In the genomic region with DNA sequence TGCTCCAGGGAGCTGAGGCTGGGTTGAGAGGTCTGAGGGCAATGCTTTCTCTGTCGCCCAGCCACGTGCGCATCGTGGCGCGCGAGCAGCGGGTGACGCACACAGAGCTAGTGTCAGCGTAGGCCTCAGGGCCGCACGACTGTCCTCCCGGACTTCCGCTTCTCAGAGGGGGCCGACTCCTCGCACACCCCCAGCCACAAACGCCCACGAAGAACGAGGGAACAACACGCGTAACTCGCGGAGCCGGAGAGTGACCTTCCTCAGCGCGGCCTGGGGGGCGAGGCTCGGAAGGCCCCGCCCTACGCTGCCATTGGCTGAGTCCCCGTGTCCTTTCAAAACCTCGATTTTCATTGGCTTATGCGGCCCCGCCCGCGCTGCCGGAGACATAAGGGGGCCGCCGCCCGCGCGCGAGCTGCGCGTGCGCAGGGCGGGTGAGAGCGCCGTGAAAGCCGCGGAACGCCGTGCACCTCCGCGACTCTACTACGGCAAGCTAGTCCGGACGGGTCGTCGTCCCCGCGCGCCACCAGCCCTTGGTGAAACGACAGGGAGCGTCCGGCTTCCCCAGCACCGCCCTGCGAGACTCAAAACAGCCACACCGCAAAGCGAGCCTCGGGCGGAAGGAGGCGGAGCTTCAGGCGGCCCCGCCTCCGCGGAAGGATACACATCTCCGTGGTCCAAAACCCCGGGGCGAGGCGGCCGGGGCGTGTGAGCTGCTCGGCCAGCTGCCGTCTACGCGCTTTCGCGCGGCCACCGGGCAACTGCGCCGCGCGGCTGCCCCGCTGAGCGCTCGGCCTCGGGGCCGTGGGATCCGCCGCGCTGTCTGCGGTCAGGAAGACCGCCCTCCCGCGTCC, we compare ENCODE assay signal across 8 mouse cellular contexts. TPM values are rescaled to one million over a fixed set of nuclear protein-coding genes. Genes with fewer than 3 reads are reported as not detected.
DNase-seq lines count a peak whose midpoint lies in the region; ATAC-seq lines count a peak whose summit lies in the region.

Pim3 (plus strand) TSS at position 415 of the 851 bp plus-strand sequence.

- WGBS in heart, embryonic 14.5 days, result under 1% methylated on average over 98 of the region's 107 CpGs
- WGBS in liver, embryonic 13.5 days (ENCODE audit: insufficient replicate concordance), result under 1% methylated on average over 107 of the region's 107 CpGs
- under 1% methylated on average over 107 of the region's 107 CpGs for WGBS in stomach, embryonic 16.5 days

- no peaks in the 10 kb centered on the region for H3K9me3 ChIP-seq in heart, embryonic 14.5 days (ENCODE audit: control insufficient read depth, low read length)
- H3K9me3 ChIP-seq in liver, embryonic 13.5 days (replicated peaks), result no peaks in the 10 kb centered on the region
- H3K9me3 ChIP-seq in stomach, embryonic 16.5 days (replicated peaks; ENCODE audit: control insufficient read depth, low read length), result no peaks in the 10 kb centered on the region

- H3K27ac ChIP-seq in brown adipose tissue, adult 24 weeks (replicated peaks; ENCODE audit: low read depth, low read length), result peak within 1 kb of the TSS; percentile 91
- H3K27ac ChIP-seq in heart, embryonic 14.5 days (replicated peaks in 1 of 2; ENCODE audit: control insufficient read depth in 1 of 2, insufficient read depth in 1 of 2, low read depth in 2 of 2, low read length in 2 of 2), result peak within 1 kb of the TSS; percentile 94 to 98
- peak within 1 kb of the TSS; percentile 85 for H3K27ac ChIP-seq in liver, embryonic 13.5 days
- H3K27ac ChIP-seq in stomach, embryonic 16.5 days (ENCODE audit: low read length), result peak within 1 kb of the TSS; percentile 98

- H3K27me3 ChIP-seq in heart, embryonic 14.5 days (ENCODE audit: control insufficient read depth, insufficient read depth, low read length), result no peaks in the 10 kb centered on the region
- H3K27me3 ChIP-seq in liver, embryonic 13.5 days, result no peaks in the 10 kb centered on the region
- H3K27me3 ChIP-seq in stomach, embryonic 16.5 days (ENCODE audit: control insufficient read depth, insufficient read depth, low read length), result no peaks in the 10 kb centered on the region

- ATAC-seq in heart, embryonic 14.5 days (ENCODE audit: insufficient number of reproducible peaks, insufficient read depth, low FRiP score, low read depth), result peak; percentile 80
- ATAC-seq in liver, embryonic 13.5 days (ENCODE audit: low read depth), result peak; percentile 85
- peak; percentile 88 for ATAC-seq in stomach, embryonic 16.5 days (ENCODE audit: insufficient read depth, low FRiP score)

- peaks cover 37% of the 10 kb centered on the region for H3K4me1 ChIP-seq in brown adipose tissue, adult 24 weeks (ENCODE audit: control insufficient read depth, insufficient read depth, insufficient read length, low read length)
- H3K4me1 ChIP-seq in heart, embryonic 14.5 days (ENCODE audit: control insufficient read depth in 2 of 2, insufficient read depth in 2 of 2, low read length in 2 of 2), result peaks cover 35 to 37% of the 10 kb centered on the region in 2 experiments
- peaks cover 57% of the 10 kb centered on the region for H3K4me1 ChIP-seq in liver, embryonic 13.5 days (replicated peaks)
- H3K4me1 ChIP-seq in stomach, embryonic 16.5 days (ENCODE audit: control insufficient read depth, insufficient read depth, low read length), result peaks cover 33% of the 10 kb centered on the region

- peak; percentile 97 for DNase-seq in CD4-positive, CD25-positive, alpha-beta regulatory T cell, adult 2 months (ENCODE audit: low read depth, low spot score)
- peak; percentile 88 for DNase-seq in fibroblast of lung, adult 2 months (ENCODE audit: low read depth)
- peak; percentile 99 for DNase-seq in kidney, postnatal 14 days
- DNase-seq in liver, embryonic 13.5 days, result peak; percentile 90
- DNase-seq in neural tube, embryonic 10.5 days (ENCODE audit: extremely low spot score, low spot score), result peak; percentile 95

- H3K9ac ChIP-seq in heart, embryonic 14.5 days (ENCODE audit: low read length), result peak within 1 kb of the TSS; percentile 98
- peak within 1 kb of the TSS; percentile 83 for H3K9ac ChIP-seq in liver, embryonic 13.5 days
- peak within 1 kb of the TSS; percentile 91 for H3K9ac ChIP-seq in stomach, embryonic 16.5 days (ENCODE audit: low read length)

- H3K36me3 ChIP-seq in heart, embryonic 14.5 days (ENCODE audit: control insufficient read depth, insufficient read depth, low read length), result peaks cover 29% of the 10 kb centered on the region
- peaks cover 24% of the 10 kb centered on the region for H3K36me3 ChIP-seq in liver, embryonic 13.5 days
- H3K36me3 ChIP-seq in stomach, embryonic 16.5 days (ENCODE audit: control insufficient read depth, insufficient read depth, low read length), result peaks cover 6% of the 10 kb centered on the region; the same call in 1 of the 2 replicates

- H3K4me3 ChIP-seq in brown adipose tissue, adult 24 weeks (ENCODE audit: insufficient read depth, low read depth, low read length), result peak within 1 kb of the TSS; percentile 89
- peak within 1 kb of the TSS; percentile 95 to 96 for H3K4me3 ChIP-seq in heart, embryonic 14.5 days (ENCODE audit: control insufficient read depth in 1 of 2, insufficient read depth in 1 of 2, low read depth in 1 of 2, low read length in 2 of 2)
- H3K4me3 ChIP-seq in liver, embryonic 13.5 days (replicated peaks), result peak within 1 kb of the TSS; percentile 76
- peak within 1 kb of the TSS; percentile 87 for H3K4me3 ChIP-seq in stomach, embryonic 16.5 days (replicated peaks; ENCODE audit: low read length)

- H3K4me2 ChIP-seq in heart, embryonic 14.5 days (ENCODE audit: low read length), result peak within 1 kb of the TSS; percentile 91
- H3K4me2 ChIP-seq in liver, embryonic 13.5 days, result peak within 1 kb of the TSS; percentile 94
- H3K4me2 ChIP-seq in stomach, embryonic 16.5 days (ENCODE audit: low read depth, low read length), result peak within 1 kb of the TSS; percentile 86

RNA-seq across cellular contexts. Expression of gene Pim3, which starts in this region (rescaled TPM):
- 29.2 and 73.9 TPM in 2 replicates for polyA plus RNA-seq in brown adipose tissue, adult 24 weeks (2012; ENCODE audit: insufficient read depth, insufficient read length, missing spikeins)
- 42.3 and 47.1 TPM in 2 replicates for polyA plus RNA-seq in heart, embryonic 14.5 days (2014; fragmentation: Nextera tagmentation; extraction: Ambion mirVana)
- 13.8 and 15.1 TPM in 2 replicates for polyA plus RNA-seq in liver, embryonic 13.5 days (2015; fragmentation: Nextera tagmentation; extraction: Ambion mirVana)
- polyA plus RNA-seq in stomach, embryonic 16.5 days (2015; fragmentation: Nextera tagmentation; extraction: Ambion mirVana), result 58.3 and 59.0 TPM in 2 replicates

Comparison
In these comparisons a context has a peak if more than half of its experiments do, and no peak if none do; other contexts are left out.
1. Peak in every context shown above with its lines: DNase-seq, ATAC-seq, H3K4me3 ChIP-seq and H3K27ac ChIP-seq.